Mouse (Mus musculus): ENCODE measurements around the gene Olfr731. TPM values are rescaled to one million over a fixed set of nuclear protein-coding genes. Genes with fewer than 3 reads are reported as not detected.

Gene Olfr731
- total RNA-seq (2021): not detected

DNA sequence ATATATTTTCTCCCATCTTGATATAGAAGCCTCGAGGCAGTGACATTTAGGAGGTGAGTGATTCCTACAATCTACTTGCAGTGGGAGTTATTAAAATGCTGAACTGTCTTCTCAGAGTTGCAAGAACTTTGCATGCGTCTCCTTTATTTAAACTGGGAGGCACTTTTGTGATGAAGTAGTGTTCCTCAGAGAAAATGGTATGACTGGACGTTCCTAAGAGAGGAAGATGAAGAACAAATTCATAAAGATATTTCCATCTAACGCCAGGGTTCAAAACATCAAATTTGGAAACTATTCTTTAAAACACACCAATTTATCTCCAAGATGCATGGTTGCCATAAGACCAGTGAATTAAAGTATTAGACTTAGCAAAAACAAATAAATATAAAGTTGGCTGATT lies at the start of gene Olfr731:
TSS of gene Olfr731 (minus strand) at position 101 of the 400 bp plus-strand sequence.
- no peak for DNase-seq
- intact Hi-C loops (cut with DNase I): no loop called here

DNA sequence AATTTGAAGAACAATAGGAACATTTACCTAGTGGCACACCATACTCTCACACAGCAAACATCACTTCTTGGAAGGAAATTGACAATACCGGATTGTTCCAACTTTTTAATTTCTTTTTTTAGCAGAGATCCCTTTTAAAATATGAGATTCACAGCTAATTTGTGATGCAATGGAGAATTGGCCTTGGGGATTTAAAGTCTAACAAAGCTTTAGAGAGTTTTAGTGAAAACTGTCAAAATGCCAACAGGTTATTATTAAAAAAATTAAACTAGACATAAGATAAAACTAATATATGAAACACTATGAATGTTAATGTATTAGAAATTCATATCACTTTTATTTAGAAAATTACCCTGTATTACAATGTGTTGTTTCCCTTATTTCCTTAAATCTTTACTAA lies 42.4 kb upstream of the Olfr731 start, which contains the start of gene Olfr732:
TSS of gene Olfr732 (minus strand) at position 101 of the 400 bp plus-strand sequence.
- intact Hi-C loops (cut with DNase I): no loop called here
- no peak for DNase-seq

DNA sequence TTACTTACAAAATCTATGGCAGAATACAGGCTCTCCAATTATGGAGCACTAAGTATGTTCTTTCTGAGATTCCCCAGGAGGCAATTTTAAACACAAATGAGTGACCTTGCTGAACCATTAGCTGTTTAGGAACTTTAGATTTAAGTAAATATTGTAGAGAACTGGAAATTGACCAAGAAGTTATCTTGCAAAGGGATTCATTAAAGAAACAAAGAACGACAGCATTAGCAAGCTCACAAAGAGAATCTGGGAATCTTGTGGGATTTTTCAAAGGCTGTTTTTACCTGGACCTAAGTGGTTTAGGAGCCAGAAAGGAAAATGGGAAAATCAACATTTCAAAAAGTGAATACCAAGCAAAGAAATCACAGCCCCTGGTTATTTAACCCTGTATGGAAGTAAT lies 53.6 kb downstream of the Olfr731 start, which contains the start of gene Olfr730:
TSS of gene Olfr730 (minus strand) at position 101 of the 400 bp plus-strand sequence.
- DNase-seq: no peak
- intact Hi-C loops (cut with DNase I): no loop called here

Other genes starting within 250 kb of the Olfr731 start
- not detected for gene Olfr725, start 201.5 kb downstream of the Olfr731 start, total RNA-seq (2021)
- not detected for gene Olfr726, start 150.9 kb downstream of the Olfr731 start, total RNA-seq (2021)
- not detected for gene Olfr727, start 118.7 kb downstream of the Olfr731 start, total RNA-seq (2021)
- gene Olfr728, start 99.2 kb downstream of the Olfr731 start, total RNA-seq (2021): not detected
- gene Olfr729, start 89.0 kb downstream of the Olfr731 start, total RNA-seq (2021): not detected
- not detected for gene Olfr730, start 53.7 kb downstream of the Olfr731 start, total RNA-seq (2021)
- not detected for gene Olfr732, start 42.3 kb upstream of the Olfr731 start, total RNA-seq (2021)
- gene Olfr733, start 59.7 kb upstream of the Olfr731 start, total RNA-seq (2021): not detected
- gene Olfr734, start 84.9 kb upstream of the Olfr731 start, total RNA-seq (2021): not detected
- not detected for gene Olfr735, start 107.0 kb upstream of the Olfr731 start, total RNA-seq (2021)
- gene Tlr11, start 116.0 kb upstream of the Olfr731 start, total RNA-seq (2021): under 1 TPM in 1 of 2 experiments, not detected in 1; 0.12 TPM
- not detected for gene Olfr736, start 139.3 kb upstream of the Olfr731 start, total RNA-seq (2021)
- gene Olfr738, start 165.7 kb upstream of the Olfr731 start, total RNA-seq (2021): not detected
- gene Olfr739, start 176.8 kb upstream of the Olfr731 start, total RNA-seq (2021): not detected
- gene Olfr740, start 203.7 kb upstream of the Olfr731 start, total RNA-seq (2021): not detected
- gene Olfr741, start 230.9 kb upstream of the Olfr731 start, total RNA-seq (2021): not detected